Mouse (Mus musculus): ENCODE data around the gene Pnpo.

Pnpo gene

DNA sequence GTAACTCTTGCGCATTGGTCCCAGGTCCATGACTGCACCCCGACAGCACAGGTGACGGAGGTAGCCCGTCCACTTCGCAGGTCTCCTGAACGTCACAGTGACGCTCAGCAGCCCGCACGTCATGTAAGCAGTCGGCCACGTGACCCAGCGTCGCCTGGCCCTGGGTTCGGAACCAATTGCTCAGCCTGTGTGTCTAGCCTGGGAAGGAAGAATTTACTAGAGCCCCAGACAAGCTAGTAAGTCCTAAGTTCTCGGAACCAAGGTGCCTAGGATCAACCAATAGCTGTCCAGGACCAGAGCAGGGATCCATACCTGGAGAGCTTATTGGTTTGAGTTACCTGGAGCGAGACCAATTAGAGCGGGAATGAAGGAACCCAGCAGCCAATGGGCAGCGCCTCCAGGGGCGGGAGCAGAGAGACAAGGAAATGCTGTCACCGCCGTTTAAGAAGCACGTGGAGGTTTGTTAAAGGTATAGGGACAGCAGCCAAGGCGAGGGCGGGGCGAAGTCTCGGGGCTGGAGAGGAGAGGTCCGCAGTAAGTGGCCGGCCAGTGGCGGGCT lies at the start of gene Pnpo:
TSS of gene Pnpo (minus strand) at position 241 of the 559 bp plus-strand sequence.
- DNase-seq (ENCODE audit: low spot score in 2 of 2), result peak; percentile 94 to 96

GRCm38 (mm10) chr11:96992722-96993311 lies 49.0 kb upstream of the Pnpo start:
- DNase-seq (ENCODE audit: low spot score in 2 of 2), result no peak

DNA sequence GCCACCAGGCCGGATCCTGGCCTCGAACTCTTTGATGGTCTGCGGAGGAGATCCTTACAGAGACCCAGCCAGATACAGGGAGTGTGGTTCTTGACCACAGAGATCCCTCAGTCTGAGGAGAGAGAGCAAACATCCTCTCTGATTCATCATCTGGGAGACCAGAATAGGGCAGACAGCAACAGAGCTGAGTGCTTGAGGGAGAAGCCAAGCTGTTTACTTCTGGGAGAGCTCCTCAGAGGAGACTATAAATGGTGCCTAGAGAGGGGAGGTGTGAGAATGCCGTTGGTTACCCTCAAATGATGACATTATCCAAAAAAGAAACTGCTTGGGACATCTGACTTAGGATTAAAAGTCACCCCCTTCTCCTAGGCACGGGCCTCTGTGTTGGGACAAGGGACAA lies 47.7 kb upstream of the Pnpo start:
- DNase-seq (ENCODE audit: low spot score in 2 of 2), result no peak

- peak in 1 of 2 experiments; percentile 43 for DNase-seq (ENCODE audit: low spot score in 2 of 2)
These were observed 44.3 kb upstream of the Pnpo start for GRCm38 (mm10) chr11:96987873-96988655.

GRCm38 (mm10) chr11:96986463-96986862 lies 42.7 kb upstream of the Pnpo start:
- DNase-seq (ENCODE audit: low spot score in 2 of 2), result no peak

GRCm38 (mm10) chr11:96984903-96985302 lies 41.1 kb upstream of the Pnpo start:
- DNase-seq (ENCODE audit: low spot score in 2 of 2), result no peak

GRCm38 (mm10) chr11:96982859-96983258 lies 39.1 kb upstream of the Pnpo start, which contains the start of gene Sp2:
Gene Sp2 (minus strand): TSS chr11:96982959.
- DNase-seq (ENCODE audit: low spot score in 2 of 2), result no peak

GRCm38 (mm10) chr11:96982355-96982754 lies 38.6 kb upstream of the Pnpo start:
- DNase-seq (ENCODE audit: low spot score in 2 of 2), result peak; percentile 62 to 66

DNA sequence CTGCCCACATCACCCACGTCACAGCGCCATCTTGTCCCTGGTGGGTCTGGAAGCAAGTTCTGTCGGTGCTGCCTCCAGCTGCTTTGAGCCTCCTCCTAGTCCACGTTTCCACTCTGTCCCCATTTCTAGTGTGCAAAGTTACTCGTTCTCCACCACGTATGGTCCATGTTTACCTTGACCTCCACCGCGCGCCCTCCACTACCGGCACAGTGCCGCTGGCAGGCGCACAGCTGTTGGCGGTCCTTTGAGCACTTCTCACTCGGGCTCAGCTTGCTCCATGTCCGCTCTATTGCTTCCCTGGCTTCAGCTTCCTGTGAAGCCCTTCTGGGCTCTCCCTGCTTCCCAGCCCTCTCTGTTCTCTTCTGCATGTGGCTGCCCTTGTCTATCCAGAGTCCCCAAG lies 37.7 kb upstream of the Pnpo start:
- DNase-seq (ENCODE audit: low spot score in 2 of 2), result no peak

DNA sequence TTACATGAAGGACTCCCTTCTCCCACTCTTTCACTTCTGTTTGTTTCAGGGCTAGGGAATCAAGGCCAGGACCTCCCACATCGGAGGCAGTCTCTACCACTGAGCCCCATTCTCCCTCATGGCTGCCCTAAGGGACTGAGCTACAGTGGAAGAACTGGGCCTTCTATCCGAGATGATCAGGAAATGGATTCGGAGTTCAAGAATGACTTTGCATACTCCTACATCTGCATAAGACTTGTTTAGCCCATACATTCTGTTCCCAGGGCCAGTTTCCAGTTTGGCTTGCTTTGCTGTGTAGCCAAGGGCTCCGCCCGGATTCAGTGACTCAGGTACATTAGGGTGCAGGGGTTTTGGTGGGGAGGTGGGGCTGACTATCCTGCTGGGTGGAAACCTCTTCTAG lies 36.2 kb upstream of the Pnpo start:
- DNase-seq (ENCODE audit: low spot score in 2 of 2), result no peak

- DNase-seq (ENCODE audit: low spot score in 2 of 2), result no peak
These were observed 35.5 kb upstream of the Pnpo start for GRCm38 (mm10) chr11:96979329-96979728.

DNA sequence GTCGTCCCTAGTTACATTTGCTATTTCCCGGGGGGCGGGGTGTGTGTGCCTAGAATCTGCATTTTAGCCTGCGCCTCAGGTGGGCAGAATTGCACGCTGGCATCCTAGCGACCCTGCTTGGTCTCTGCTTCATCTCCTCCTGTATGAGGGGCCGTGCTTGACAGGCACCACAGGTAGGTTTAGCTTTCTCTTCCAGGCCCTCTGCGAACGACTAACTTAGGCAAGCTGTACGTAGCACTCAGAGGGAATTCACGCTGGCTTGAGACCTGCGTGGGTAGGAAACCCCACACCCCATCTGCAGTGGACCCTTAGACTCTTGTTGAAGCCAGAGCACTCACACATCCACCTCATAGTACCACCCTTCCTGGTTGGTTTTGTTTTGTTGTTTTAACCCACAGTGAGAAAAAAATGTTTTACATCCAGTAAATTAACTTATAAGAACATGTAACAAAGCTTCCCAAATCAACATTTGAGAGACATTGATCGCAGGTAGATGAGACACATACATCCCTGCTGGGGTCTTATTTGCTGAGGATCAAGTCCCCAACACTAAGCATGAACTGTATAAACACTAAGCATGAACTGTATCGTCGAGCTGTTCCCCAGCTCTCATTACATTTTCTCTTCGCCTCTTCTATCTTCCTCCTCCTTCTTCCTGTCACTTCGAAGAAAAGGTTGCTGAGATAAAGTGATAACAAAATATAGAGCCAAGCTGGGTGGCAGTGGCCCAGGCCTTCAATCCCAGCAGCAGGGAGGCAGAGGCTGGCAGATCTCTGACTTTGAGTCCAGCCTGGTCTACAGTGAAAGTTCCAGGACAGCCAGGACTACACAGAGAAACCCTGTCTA lies 34.8 kb upstream of the Pnpo start:
- DNase-seq (ENCODE audit: low spot score in 2 of 2), result no peak

GRCm38 (mm10) chr11:96977606-96978400 lies 34.0 kb upstream of the Pnpo start:
- DNase-seq (ENCODE audit: low spot score in 2 of 2), result peak; percentile 99 to 100

DNA sequence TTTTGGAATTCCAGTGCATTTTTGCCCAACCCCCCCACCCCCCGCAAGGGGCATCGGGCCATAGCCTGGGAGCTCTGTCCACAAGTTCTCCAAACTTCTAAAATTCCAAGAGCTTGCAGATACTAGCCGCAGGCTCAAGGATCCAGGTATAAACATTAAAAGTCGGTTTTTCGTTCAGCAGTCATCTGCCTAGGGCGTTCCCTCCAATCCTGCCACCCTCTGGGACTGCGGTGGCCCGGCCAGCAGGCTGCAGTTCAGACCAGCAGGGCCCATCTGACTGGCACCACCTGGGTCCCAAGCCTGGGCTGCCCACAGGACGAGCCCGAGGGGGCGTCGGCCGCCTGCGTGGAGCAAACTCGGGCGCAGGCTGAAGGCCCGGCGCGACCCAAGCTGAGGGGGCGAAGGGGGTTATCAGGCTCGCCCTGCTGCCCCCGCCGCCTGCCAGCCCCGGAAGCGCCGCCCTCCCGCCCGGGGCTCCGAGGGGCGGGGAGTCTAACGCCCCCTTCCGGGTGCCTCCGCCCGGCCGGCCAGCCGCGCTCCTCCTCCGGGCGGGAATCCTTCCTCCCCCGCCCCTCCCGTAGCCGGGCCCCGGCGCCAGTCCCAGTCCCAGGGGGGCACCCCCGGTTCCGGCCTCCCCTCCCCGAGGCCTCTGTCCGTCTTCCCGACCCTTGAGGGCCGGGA lies 33.3 kb upstream of the Pnpo start:
- no peak for DNase-seq (ENCODE audit: low spot score in 2 of 2)

DNA sequence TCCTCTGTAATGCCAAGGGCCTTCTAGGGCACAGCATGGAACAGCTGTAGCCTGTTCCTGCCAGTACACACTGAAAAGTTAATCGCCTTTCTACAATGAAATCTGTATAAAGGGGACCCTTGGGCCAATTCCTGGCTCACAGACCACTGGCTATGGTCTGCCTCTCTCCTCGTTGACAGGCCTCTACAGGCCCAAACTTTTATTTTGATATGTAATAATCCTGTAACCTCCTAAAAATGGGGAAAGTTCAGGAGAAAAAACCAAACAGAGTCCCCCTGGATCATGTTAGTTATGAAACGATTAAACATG lies 32.5 kb upstream of the Pnpo start:
- no peak for DNase-seq (ENCODE audit: low spot score in 2 of 2)

- DNase-seq (ENCODE audit: low spot score in 2 of 2), result no peak
These were observed 32.0 kb upstream of the Pnpo start for GRCm38 (mm10) chr11:96975511-96976378.

DNA sequence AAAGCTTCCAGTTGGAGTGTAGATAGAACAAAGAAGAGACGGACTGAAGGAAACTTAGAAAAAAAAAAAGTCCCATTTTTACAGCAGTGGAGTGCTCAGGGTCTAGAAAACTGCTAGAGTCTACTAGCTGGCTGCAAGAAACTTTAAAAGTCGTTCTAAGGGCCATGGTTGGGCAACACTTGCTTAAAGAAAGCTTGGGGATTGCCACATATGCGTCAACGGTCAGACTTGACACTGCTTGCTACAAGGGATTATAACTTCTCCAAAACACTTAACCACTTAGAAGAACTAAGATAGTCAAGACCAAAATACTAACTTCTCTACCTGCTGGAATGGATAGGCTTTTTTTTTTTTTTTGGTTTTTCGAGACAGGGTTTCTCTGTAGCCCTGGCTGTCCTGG lies 31.0 kb upstream of the Pnpo start:
- no peak for DNase-seq (ENCODE audit: low spot score in 2 of 2)

DNA sequence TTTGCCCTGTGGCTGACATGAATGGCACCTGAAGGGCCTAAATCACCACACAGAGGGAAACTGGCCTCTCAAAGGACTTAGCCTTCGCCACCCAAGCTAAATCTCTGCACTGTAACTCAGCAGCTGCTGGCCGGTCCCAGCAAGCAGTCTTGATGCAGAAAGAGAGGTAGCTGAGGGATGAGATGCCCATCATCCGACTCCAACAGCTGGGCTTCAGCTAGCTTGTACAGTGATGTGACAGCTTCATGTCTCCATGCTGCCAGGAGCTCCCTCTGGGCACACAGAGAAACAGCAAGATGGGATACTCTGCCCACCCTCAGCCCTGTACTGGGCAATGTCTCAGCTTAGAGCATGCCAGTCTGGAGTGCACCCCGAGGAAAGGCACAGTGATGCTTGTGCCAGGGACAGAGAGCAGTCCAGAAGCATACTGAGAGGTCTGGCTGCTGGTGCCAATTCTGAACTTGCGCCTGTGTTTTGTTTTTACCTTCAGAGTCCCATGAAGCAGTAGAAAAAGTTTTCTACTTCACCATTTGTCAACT lies 29.7 kb upstream of the Pnpo start:
- no peak for DNase-seq (ENCODE audit: low spot score in 2 of 2)

DNA sequence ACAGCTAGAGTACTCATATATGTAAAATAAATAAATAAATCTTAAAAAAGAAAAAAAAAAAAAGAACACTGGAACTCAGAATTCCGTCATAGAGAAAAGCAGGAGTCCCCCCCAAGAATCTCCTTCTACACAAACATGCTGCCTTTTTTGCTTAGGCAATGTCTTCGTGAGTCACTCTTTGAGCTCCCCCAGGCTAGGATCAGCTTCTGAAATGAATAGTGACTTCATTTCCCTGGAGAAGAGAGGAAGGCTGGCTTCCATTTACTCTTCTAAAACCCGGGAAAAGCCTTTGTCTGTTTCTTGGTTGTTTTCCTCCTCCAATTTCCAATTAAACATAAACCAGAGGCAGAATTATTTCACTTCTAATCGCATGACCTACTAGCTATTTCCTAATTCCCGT lies 29.1 kb upstream of the Pnpo start:
- no peak for DNase-seq (ENCODE audit: low spot score in 2 of 2)

DNA sequence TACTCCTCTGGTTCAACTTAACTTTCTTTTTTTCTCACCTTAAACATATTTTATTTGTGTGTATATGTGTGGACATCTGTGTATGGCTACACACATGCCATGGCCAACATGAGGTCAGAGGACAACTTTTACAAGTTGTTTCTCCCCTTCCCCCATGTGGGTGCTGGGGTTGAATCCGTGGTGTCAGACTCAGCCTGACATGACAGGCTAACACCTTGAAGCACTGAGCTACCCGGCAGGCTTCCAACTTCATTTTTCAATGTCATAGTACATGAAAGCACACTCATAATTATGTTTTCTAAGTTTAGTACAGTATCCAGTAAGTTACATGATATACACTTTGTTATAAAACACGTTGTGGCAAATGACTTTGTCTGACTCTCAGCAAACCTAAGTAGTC lies 26.6 kb upstream of the Pnpo start:
- DNase-seq (ENCODE audit: low spot score in 2 of 2), result no peak

Data from right cerebral cortex, postnatal 36 days (tissue).